Mouse (Mus musculus) adipose tissue, adult 10 weeks (tissue): ENCODE results near the gene Stk35. TPM values are rescaled to one million over a fixed set of nuclear protein-coding genes. Genes with fewer than 3 reads are reported as not detected.

Experiments
- polyA plus RNA-seq: library from polyadenylated mRNA; stranded (reverse); fragments of 350-450 nt; fragmentation: Illumina TruSeq; extraction: RNeasy Lipid Tissue Mini Kit (QIAGEN cat#74804); gene quantifications from one replicate; pipeline ENCODE4 v1.2.3, GENCODE M21; 2014; ENCODE audit warnings: low read depth, low replicate concordance

Gene Stk35
- 15.2 TPM for polyA plus RNA-seq

DNA sequence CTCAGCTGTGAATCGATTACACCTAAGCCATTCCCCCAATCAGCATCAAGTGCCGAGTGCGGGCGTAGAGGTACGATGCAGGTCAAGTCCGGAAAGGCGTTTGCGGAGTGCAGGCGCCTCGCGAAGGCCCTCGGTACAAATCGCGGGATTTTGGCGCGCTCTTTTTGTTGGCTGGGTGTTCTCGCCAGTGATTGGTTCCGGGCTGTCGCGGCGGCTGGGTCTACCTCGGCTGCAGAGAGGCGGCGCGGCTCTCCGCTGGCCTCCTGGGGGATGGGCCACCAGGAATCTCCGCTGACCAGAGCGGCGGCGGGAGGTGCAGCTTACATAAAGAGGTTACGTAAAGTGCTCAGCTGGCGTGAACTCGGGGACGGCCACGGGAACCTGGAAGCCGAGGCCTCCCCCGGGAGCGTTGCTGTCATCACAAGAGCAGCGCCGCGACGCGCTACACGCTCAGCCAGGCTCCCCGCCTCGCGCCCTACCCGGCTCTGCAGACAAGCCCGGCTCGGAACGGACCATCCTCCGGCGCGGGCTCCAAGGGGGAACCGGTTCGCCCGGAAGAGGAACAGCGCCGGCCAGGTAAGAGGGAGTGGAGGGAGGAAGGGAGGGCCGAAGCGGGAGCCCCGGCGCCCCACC is at the start of gene Stk35:
Stk35 (plus strand) TSS at position 247 of the 633 bp plus-strand sequence.

Other genes with a start within 250 kb of the Stk35 start
- 33.5 TPM for gene Sirpa, start 207.7 kb upstream of the Stk35 start, polyA plus RNA-seq
- not detected for gene Pdyn, start 100.7 kb upstream of the Stk35 start, polyA plus RNA-seq
- 0.34 TPM for gene Tgm3, start 211.8 kb downstream of the Stk35 start, polyA plus RNA-seq